Mouse (Mus musculus) spleen, adult 2 months (tissue): ENCODE measurements around the gene Kdm8.

Source experiments
- CTCF ChIP-seq: fragments of 200-500 bp; IDR thresholded peaks from 2 replicates; pipeline ENCODE4 v1.5.1; 2011; ENCODE audit warnings: mild to moderate bottlenecking, inconsistent platforms; ENCODE audit not compliant: insufficient read depth, insufficient read length, insufficient replicate concordance; ENCODE audit errors: extremely low read depth
- POLR2A ChIP-seq: fragments of 200-500 bp; IDR thresholded peaks from 2 replicates; pipeline ENCODE4 v1.6.1; 2011; ENCODE audit warnings: low read depth, low read length, inconsistent platforms

DNA sequence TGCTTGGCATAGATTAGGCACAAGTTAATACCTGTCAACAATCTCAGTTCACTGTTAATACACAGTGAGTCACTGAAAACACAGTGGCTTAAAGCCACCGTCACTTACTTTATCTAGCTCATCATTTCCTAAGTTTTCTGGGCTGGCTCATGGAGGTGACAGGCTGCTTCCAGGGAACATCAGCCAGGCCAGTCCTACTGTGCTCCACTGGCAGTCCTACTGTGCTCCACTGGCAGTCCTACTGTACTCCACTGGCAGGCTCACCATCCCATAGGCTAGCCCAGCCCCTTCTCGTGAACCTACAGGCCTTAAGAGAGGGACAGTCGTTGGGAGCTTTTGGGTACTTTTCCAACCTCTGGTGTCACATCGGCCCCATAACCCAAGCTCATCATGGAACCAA, 28.7 kb upstream of the Kdm8 start:
- TF ChIP-seq CTCF (no peak), POLR2A (no peak)
